ENCODE assay signal across 20 mouse cellular contexts in genomic region chr13:63034666-63035065, GRCm38 (mm10).
A peak's percentile ranks its signal among the peaks of the same experiment; 100 is the strongest.
DNase-seq lines count a peak whose midpoint lies in the region; ATAC-seq lines count a peak whose summit lies in the region.
"Had no signal": no experiment of that assay in that cellular context is flagged by ENCODE, and none has a peak within 500 bp of the region (broad histone marks: within the 10 kb centered on the region; RNA-seq: fewer than 3 reads in every experiment).

No protein-coding gene starts in this region.

- H3K36me3 ChIP-seq in heart, embryonic 16.5 days (ENCODE audit: control insufficient read depth, insufficient read depth) = no peaks in the 10 kb centered on the region
- H3K36me3 ChIP-seq: embryonic facial prominence, embryonic 13.5 days; heart, embryonic 13.5 days had no signal

- 0 out of 2 replicates have a peak, but pooled peaks have one; percentile 30 for ATAC-seq in heart, embryonic 16.5 days (replicated peaks; ENCODE audit: extremely low read depth, insufficient read depth, low FRiP score)
- no peak for ATAC-seq in erythroblast, adult 5-6 weeks (replicated peaks; ENCODE audit: low FRiP score, poor library complexity, severe bottlenecking)
- ATAC-seq: forebrain, embryonic 14.5 days; intestine, embryonic 16.5 days had no signal

- 75% methylated on average over 4 of the region's 4 CpGs for WGBS in heart, embryonic 16.5 days

- H3K27ac ChIP-seq in heart, embryonic 16.5 days (ENCODE audit: low read length) = no peak overlapping the region
- H3K27ac ChIP-seq: embryonic facial prominence, embryonic 13.5 days; heart, embryonic 13.5 days; hindbrain, embryonic 14.5 days had no signal

- H3K4me3 ChIP-seq in heart, embryonic 16.5 days (ENCODE audit: low read length) = no peak overlapping the region
- H3K4me3 ChIP-seq: embryonic facial prominence, embryonic 13.5 days; heart, embryonic 13.5 days had no signal

- no peak overlapping the region for H3K9ac ChIP-seq in heart, embryonic 16.5 days (ENCODE audit: low read length)
- H3K9ac ChIP-seq: embryonic facial prominence, embryonic 13.5 days; heart, embryonic 13.5 days; hindbrain, embryonic 14.5 days had no signal

- peaks cover 5% of the 10 kb centered on the region for H3K4me1 ChIP-seq in heart, embryonic 16.5 days (ENCODE audit: control insufficient read depth, insufficient read depth, low read length)

- intact Hi-C loops in gastrocnemius, postnatal 36 days (cut with DNase I) = no loop called here

- no peak for DNase-seq in heart, adult 8-10 months (ENCODE audit: low spot score)
- DNase-seq in thymus, adult 18-20 months = peak; percentile 11 to 39
- peak; percentile 59 for DNase-seq in thymus, postnatal 14 days
- no peak for DNase-seq in B cell, adult 2 months
- no peak for DNase-seq in gastrocnemius, postnatal 36 days
- DNase-seq in yolk sac, embryonic 10.5 days (ENCODE audit: low spot score) = no peak
- DNase-seq: adrenal gland, postnatal 10 days; cerebellum, adult 18-20 months; cerebellum, adult 9-11 months; cerebellum, postnatal 36 days; gastrocnemius, postnatal 10 days; heart, postnatal 10 days had no signal

- H3K9me3 ChIP-seq in heart, embryonic 16.5 days (replicated peaks; ENCODE audit: control insufficient read depth, low read length) = no peaks in the 10 kb centered on the region
- H3K9me3 ChIP-seq: embryonic facial prominence, embryonic 13.5 days; heart, embryonic 13.5 days had no signal

- H3K4me2 ChIP-seq in heart, embryonic 16.5 days (ENCODE audit: low read depth, low read length) = no peak overlapping the region
- H3K4me2 ChIP-seq: embryonic facial prominence, embryonic 13.5 days; heart, embryonic 13.5 days; hindbrain, embryonic 14.5 days had no signal

- H3K27me3 ChIP-seq in heart, embryonic 16.5 days (ENCODE audit: control insufficient read depth, insufficient read depth, low read length) = no peaks in the 10 kb centered on the region
- H3K27me3 ChIP-seq: CH12.LX; embryonic facial prominence, embryonic 13.5 days; heart, embryonic 13.5 days had no signal

Comparison
In these comparisons a context has a peak if more than half of its experiments do, and no peak if none do; other contexts are left out.
1. DNase-seq: peak in thymus, adult 18-20 months (2 of 2) and thymus, postnatal 14 days (single experiment); none in heart, adult 8-10 months (single experiment), B cell, adult 2 months (0 of 2), gastrocnemius, postnatal 36 days (0 of 2) and yolk sac, embryonic 10.5 days (single experiment).